In the genomic region with DNA sequence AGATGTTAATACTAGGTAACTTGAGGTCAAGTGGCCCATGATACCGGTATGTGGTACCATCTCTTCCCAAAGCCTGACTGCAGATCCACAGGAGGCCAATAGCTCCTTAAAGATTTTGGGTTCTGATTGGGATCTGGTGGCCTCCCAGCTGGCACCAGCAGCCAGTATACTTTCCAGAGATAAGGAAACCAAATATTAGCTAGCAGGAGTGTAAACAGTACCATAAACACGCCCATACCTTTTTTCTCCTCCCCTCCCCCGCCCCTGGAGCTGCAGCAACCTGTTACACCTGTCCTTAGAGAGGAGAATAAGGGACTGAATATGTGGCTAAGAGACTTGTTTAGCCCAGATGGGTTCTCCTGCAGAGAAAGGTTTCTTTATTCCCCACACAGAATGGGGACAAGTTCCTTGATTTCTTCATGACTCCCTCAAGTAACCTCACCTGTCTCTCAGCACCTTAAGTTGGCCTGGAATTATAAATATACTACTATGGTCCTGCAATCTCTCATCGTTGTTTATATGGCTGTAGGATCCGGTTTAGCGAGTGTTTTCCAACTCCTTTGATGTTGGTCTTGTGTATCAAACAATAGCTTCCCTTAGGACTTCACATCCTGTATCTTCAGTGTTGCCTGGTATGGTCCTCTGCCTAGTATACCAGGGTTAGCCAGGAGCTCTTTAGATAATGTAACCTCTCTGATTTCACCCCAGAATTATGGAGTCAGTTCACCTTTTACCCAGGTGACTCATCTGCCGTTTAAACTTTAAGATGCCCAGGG, we compare ENCODE assay signal across 17 mouse cellular contexts. TPM values are rescaled to one million over a fixed set of nuclear protein-coding genes. Genes with fewer than 3 reads are reported as not detected.
DNase-seq lines count a peak whose midpoint lies in the region; ATAC-seq and TF ChIP-seq lines count a peak whose summit lies in the region.
"Had no signal": no experiment of that assay in that cellular context is flagged by ENCODE, and none has a peak within 500 bp of the region (broad histone marks: within the 10 kb centered on the region; RNA-seq: fewer than 3 reads in every experiment).

No protein-coding gene starts in this region.

- H3K4me1 ChIP-seq in intestine, embryonic 15.5 days (replicated peaks) = no peaks in the 10 kb centered on the region
- H3K4me1 ChIP-seq in intestine, postnatal 0 days (replicated peaks; ENCODE audit: control insufficient read depth, insufficient read depth, low read length) = no peaks in the 10 kb centered on the region
- H3K4me1 ChIP-seq in lung, adult 2 months (ENCODE audit: control insufficient read depth, insufficient read depth, low read length) = peaks cover 13% of the 10 kb centered on the region
- H3K4me1 ChIP-seq: forebrain, embryonic 13.5 days; hindbrain, embryonic 12.5 days; midbrain, embryonic 10.5 days; neural tube, embryonic 15.5 days had no signal

- H3K27me3 ChIP-seq in intestine, embryonic 15.5 days (replicated peaks) = no peaks in the 10 kb centered on the region
- H3K27me3 ChIP-seq in intestine, postnatal 0 days (replicated peaks; ENCODE audit: control insufficient read depth, insufficient read depth, low read length) = no peaks in the 10 kb centered on the region
- H3K27me3 ChIP-seq: forebrain, embryonic 13.5 days; hindbrain, embryonic 12.5 days; limb, embryonic 12.5 days; neural tube, embryonic 15.5 days had no signal

- no peak for TF ChIP-seq POLR2A in lung, adult 2 months (IDR thresholded peaks at IDR 0.05; ENCODE audit: borderline replicate concordance, extremely low read depth, low read depth, low read length)

- no peak overlapping the region for H3K4me2 ChIP-seq in intestine, embryonic 15.5 days (replicated peaks)
- H3K4me2 ChIP-seq in intestine, postnatal 0 days (replicated peaks; ENCODE audit: low read depth) = no peak overlapping the region
- H3K4me2 ChIP-seq: forebrain, embryonic 13.5 days; hindbrain, embryonic 12.5 days; limb, embryonic 12.5 days; neural tube, embryonic 15.5 days had no signal

- H3K9me3 ChIP-seq in intestine, embryonic 15.5 days = no peaks in the 10 kb centered on the region
- H3K9me3 ChIP-seq in intestine, postnatal 0 days (ENCODE audit: control insufficient read depth) = no peaks in the 10 kb centered on the region
- H3K9me3 ChIP-seq: forebrain, embryonic 13.5 days; hindbrain, embryonic 12.5 days; limb, embryonic 12.5 days; midbrain, embryonic 10.5 days; neural tube, embryonic 15.5 days had no signal

- no peak for TF ChIP-seq CTCF in intestine, postnatal 0 days (IDR thresholded peaks at IDR 0.05; ENCODE audit: low read depth)
- TF ChIP-seq CTCF in lung, adult 2 months (IDR thresholded peaks at IDR 0.05; ENCODE audit: insufficient read depth, low read length) = no peak

- DNase-seq in lung, adult 2 months = peak; percentile 34
- no peak for DNase-seq in thymus, postnatal 0 days (ENCODE audit: low spot score)
- DNase-seq in left cerebral cortex, adult 18-20 months (ENCODE audit: low spot score in 2 of 2) = no peak
- DNase-seq: adrenal gland, adult 8-10 months; cerebellum, adult 9-11 months; embryo, embryonic 11 days; kidney, adult 2 months had no signal

- no peaks in the 10 kb centered on the region for H3K36me3 ChIP-seq in intestine, embryonic 15.5 days
- H3K36me3 ChIP-seq in intestine, postnatal 0 days (ENCODE audit: control insufficient read depth, insufficient read depth) = no peaks in the 10 kb centered on the region
- H3K36me3 ChIP-seq: hindbrain, embryonic 12.5 days; limb, embryonic 12.5 days; midbrain, embryonic 10.5 days; neural tube, embryonic 15.5 days had no signal

- H3K27ac ChIP-seq in intestine, embryonic 15.5 days = no peak overlapping the region
- no peak overlapping the region for H3K27ac ChIP-seq in intestine, postnatal 0 days (ENCODE audit: low read depth, low read length)
- H3K27ac ChIP-seq: forebrain, embryonic 13.5 days; hindbrain, embryonic 12.5 days; limb, embryonic 12.5 days; midbrain, embryonic 10.5 days; neural tube, embryonic 15.5 days had no signal

- peak; percentile 95 for ATAC-seq in intestine, embryonic 15.5 days
- peak; percentile 76 for ATAC-seq in intestine, postnatal 0 days
- ATAC-seq in megakaryocyte progenitor cell, adult 5-6 weeks (replicated peaks; ENCODE audit: poor library complexity) = 0 out of 2 replicates have a peak, but pooled peaks have one; percentile 11
- no peak for ATAC-seq in activated CD4-positive, CD25-positive, alpha-beta regulatory T cell, adult 4 months
- ATAC-seq: CD4-positive, CD25-positive, alpha-beta regulatory T cell, adult 4 months; forebrain, embryonic 13.5 days had no signal

- no peak overlapping the region for H3K4me3 ChIP-seq in intestine, embryonic 15.5 days (replicated peaks)
- no peak overlapping the region for H3K4me3 ChIP-seq in intestine, postnatal 0 days (ENCODE audit: low read depth, low read length)
- H3K4me3 ChIP-seq in lung, adult 2 months (replicated peaks; ENCODE audit: extremely low read depth, low read depth, low read length) = no peak overlapping the region
- H3K4me3 ChIP-seq: forebrain, embryonic 13.5 days; hindbrain, embryonic 12.5 days; limb, embryonic 12.5 days; midbrain, embryonic 10.5 days; neural tube, embryonic 15.5 days had no signal

- no peak overlapping the region for H3K9ac ChIP-seq in intestine, embryonic 15.5 days
- H3K9ac ChIP-seq in intestine, postnatal 0 days (ENCODE audit: low read depth, low read length) = no peak overlapping the region
- H3K9ac ChIP-seq: forebrain, embryonic 13.5 days; hindbrain, embryonic 12.5 days; limb, embryonic 12.5 days; neural tube, embryonic 15.5 days had no signal

- 38% methylated on average over 7 of the region's 7 CpGs for WGBS in intestine, embryonic 15.5 days
- WGBS in intestine, postnatal 0 days = 21% methylated on average over 7 of the region's 7 CpGs
- WGBS in lung, adult 2 months = 29% methylated on average over 7 of the region's 7 CpGs

RNA-seq across cellular contexts. Expression of gene Adora3, which starts 24.2 kb away (rescaled TPM):
- polyA plus RNA-seq in intestine, embryonic 15.5 days (2015; fragmentation: Nextera tagmentation; extraction: Ambion mirVana) = 0.15 and 0.39 TPM in 2 replicates
- polyA plus RNA-seq in intestine, postnatal 0 days (2015; fragmentation: Nextera tagmentation; extraction: Ambion mirVana) = 0.43 TPM in 2 replicates
- 0.84 and 1.2 TPM in 2 replicates for polyA plus RNA-seq in lung, adult 2 months (2012; rRNA removed)
- total RNA-seq in megakaryocyte progenitor cell, adult 5-6 weeks (2015) = 0.81 and 1.4 TPM in 2 replicates
- total RNA-seq in megakaryocyte progenitor cell, adult 5-6 weeks (2017) = 0.20 TPM in 1 of 2 replicates, not detected in the other
- polyA plus RNA-seq in activated CD4-positive, CD25-positive, alpha-beta regulatory T cell, adult 4 months (2017; shearing (Covaris generic)) = under 1 TPM in 1 of 2 experiments, not detected in 1; 0.71 TPM
- 0.33 and 0.82 TPM in 2 replicates for polyA plus RNA-seq in thymus, postnatal 0 days (2015; fragmentation: Nextera tagmentation; extraction: Ambion mirVana)
- total RNA-seq in left cerebral cortex, adult 18-20 months (2021) = 1 to 10 TPM in 1 of 2 experiments, under 1 TPM in 1; 0.98 to 1.1 TPM
- polyA plus RNA-seq: CD4-positive, CD25-positive, alpha-beta regulatory T cell, adult 4 months; hindbrain, embryonic 12.5 days; limb, embryonic 12.5 days; midbrain, embryonic 10.5 days had no signal

RNA-seq across cellular contexts. Expression of gene Tmigd3, which starts 24.2 kb away (rescaled TPM):
- polyA plus RNA-seq in intestine, embryonic 15.5 days (2015; fragmentation: Nextera tagmentation; extraction: Ambion mirVana) = 0.24 and 0.52 TPM in 2 replicates
- polyA plus RNA-seq in intestine, postnatal 0 days (2015; fragmentation: Nextera tagmentation; extraction: Ambion mirVana) = 0.44 and 0.48 TPM in 2 replicates
- 1.3 and 2.2 TPM in 2 replicates for polyA plus RNA-seq in lung, adult 2 months (2012; rRNA removed)
- total RNA-seq in megakaryocyte progenitor cell, adult 5-6 weeks (2015) = 0.71 and 1.8 TPM in 2 replicates
- total RNA-seq in megakaryocyte progenitor cell, adult 5-6 weeks (2017) = 0.33 and 2.2 TPM in 2 replicates
- not detected for polyA plus RNA-seq in activated CD4-positive, CD25-positive, alpha-beta regulatory T cell, adult 4 months (2017; shearing (Covaris generic))
- polyA plus RNA-seq in thymus, postnatal 0 days (2015; fragmentation: Nextera tagmentation; extraction: Ambion mirVana) = 1.4 TPM in 2 replicates
- total RNA-seq in left cerebral cortex, adult 18-20 months (2021) = not detected
- total RNA-seq: adrenal gland, adult 8-10 months had no signal
- polyA plus RNA-seq: CD4-positive, CD25-positive, alpha-beta regulatory T cell, adult 4 months; forebrain, embryonic 13.5 days; hindbrain, embryonic 12.5 days; midbrain, embryonic 10.5 days; neural tube, embryonic 15.5 days had no signal

RNA-seq across cellular contexts. Expression of gene Rap1a, which starts 45.3 kb away (rescaled TPM):
- 116 and 133 TPM in 2 replicates for polyA plus RNA-seq in intestine, embryonic 15.5 days (2015; fragmentation: Nextera tagmentation; extraction: Ambion mirVana)
- polyA plus RNA-seq in intestine, postnatal 0 days (2015; fragmentation: Nextera tagmentation; extraction: Ambion mirVana) = 119 and 121 TPM in 2 replicates
- polyA plus RNA-seq in lung, adult 2 months (2012; rRNA removed) = 8.2 and 18.1 TPM in 2 replicates
- 151 and 181 TPM in 2 replicates for total RNA-seq in megakaryocyte progenitor cell, adult 5-6 weeks (2015)
- 128 and 136 TPM in 2 replicates for total RNA-seq in megakaryocyte progenitor cell, adult 5-6 weeks (2017)
- 100 to 1,000 TPM; 168 to 210 TPM for polyA plus RNA-seq in activated CD4-positive, CD25-positive, alpha-beta regulatory T cell, adult 4 months (2017; shearing (Covaris generic))
- polyA plus RNA-seq in thymus, postnatal 0 days (2015; fragmentation: Nextera tagmentation; extraction: Ambion mirVana) = 207 and 222 TPM in 2 replicates
- total RNA-seq in left cerebral cortex, adult 18-20 months (2021) = 10 to 100 TPM; 61.0 to 63.1 TPM
